Mouse (Mus musculus) bone marrow macrophage, adult 2 months (primary cell): ENCODE results near the gene Sun2.

Source experiments
- CTCF ChIP-seq: IDR thresholded peaks from 2 replicates; pipeline ENCODE4 v1.5.1; 2012; ENCODE audit warnings: low read depth, mild to moderate bottlenecking, low read length, moderate library complexity
- POLR2A ChIP-seq: IDR thresholded peaks from 2 replicates; pipeline ENCODE4 v1.6.1; 2012; ENCODE audit warnings: mild to moderate bottlenecking, low read depth, low read length, borderline replicate concordance

DNA sequence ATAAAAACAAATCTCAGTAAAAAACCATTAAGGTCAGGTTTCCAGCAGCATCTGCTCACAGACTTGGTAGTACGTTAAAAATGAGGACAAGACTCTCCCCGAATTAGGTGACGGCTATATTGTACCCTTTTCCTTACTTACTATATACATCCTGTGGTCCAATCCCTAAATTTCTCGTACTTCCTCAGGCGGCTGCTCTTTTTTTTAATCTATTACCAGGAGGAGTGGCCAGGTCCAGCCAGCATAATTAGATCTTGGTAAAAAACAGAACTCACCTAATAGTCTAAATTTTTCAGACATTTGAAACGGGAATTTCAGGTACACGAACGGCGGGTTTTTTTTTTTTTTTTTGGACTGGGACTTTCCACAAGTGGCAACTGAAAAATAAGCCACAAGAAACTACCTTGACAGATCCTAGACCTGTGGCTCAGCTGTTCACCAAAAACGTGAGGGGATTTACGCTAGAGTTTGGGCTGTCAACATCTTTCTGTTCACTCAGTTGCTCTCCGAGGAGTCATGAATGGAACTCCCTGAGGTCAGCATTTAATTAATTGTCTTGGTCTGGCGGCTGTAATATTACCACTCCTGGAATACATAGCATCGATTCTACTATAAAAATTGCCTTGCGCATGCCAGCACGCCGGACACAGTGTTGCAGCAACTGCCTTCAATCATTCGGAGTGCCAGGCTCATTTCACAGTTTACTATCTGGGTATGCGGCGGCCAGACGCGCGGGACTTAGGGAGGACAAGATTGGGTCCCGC, 52.5 kb downstream of the Sun2 start:
- no peak for TF ChIP-seq POLR2A
- no peak for TF ChIP-seq CTCF
